Mouse (Mus musculus): ENCODE measurements at regions not wholly inside any gene's neighbourhood (a gene's known extent, or its start where the extent isn't known, plus 50 kb on each side); places are given as distances from the start of the nearest gene placed in this dataset.

DNA sequence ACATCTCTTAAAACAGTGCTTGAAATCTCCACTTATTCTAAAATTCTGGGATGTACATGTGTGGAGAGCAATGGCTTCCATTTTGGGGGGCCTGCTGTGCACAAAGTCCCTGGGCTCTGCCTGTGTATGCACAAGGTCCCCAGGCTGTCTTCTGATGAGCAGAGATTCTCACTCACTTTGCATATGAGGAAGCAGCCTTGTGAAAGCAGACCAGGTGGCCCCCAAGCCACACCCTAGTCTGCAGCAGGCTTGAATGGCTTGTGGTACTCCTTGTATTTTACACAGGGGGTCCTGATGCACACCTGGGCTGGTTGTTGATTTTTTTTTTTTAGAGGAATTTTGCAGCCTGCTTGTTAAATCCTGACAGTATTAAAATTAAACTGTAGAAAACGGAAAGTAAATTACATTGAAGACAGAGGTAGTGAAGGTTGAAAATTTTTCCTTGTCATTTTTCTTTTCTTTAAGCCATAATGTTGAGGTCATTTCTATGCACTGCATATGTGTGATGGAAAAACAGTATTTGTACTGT lies 1413.8 kb downstream of the Gsdmc2 start (continued):
- no peak for TF ChIP-seq GABPA (IDR thresholded peaks at IDR 0.05; ENCODE audit: insufficient replicate concordance, low read depth, low read length)
- peak; percentile 91 for TF ChIP-seq ZNF384 (IDR thresholded peaks at IDR 0.05; ENCODE audit: low read depth, low read length)
- TF ChIP-seq UBTF (IDR thresholded peaks at IDR 0.05; ENCODE audit: low read depth, low read length) = no peak
- peak; percentile 89 for TF ChIP-seq EP300 (IDR thresholded peaks at IDR 0.05; ENCODE audit: low read length)
- TF ChIP-seq HCFC1 (IDR thresholded peaks at IDR 0.05; ENCODE audit: low read depth, low read length) = no peak; the same call in 1 of the 2 replicates
- TF ChIP-seq ZKSCAN1 (IDR thresholded peaks at IDR 0.05; ENCODE audit: borderline replicate concordance, low read depth, low read length) = no peak
- peak; percentile 74; the same call in 1 of the 2 replicates for TF ChIP-seq MEF2A (IDR thresholded peaks at IDR 0.05; ENCODE audit: borderline replicate concordance, low read depth, low read length)
- TF ChIP-seq USF1 (IDR thresholded peaks at IDR 0.05; ENCODE audit: low read depth, low read length) = no peak

- no peaks in the 10 kb centered on the region for H3K36me3 ChIP-seq (replicated peaks in 1 of 2; ENCODE audit: control insufficient read depth in 1 of 2, insufficient read depth in 1 of 2, low read length in 1 of 2)
- DNase-seq (ENCODE audit: extremely low read depth) = no peak
- no peaks in the 10 kb centered on the region for H3K9me3 ChIP-seq (replicated peaks; ENCODE audit: low read length)
- TF ChIP-seq MXI1 (IDR thresholded peaks at IDR 0.05; ENCODE audit: low read depth, low read length) (peak; percentile 52; the same call in 1 of the 2 replicates), MAX (IDR thresholded peaks at IDR 0.05; ENCODE audit: low read length) (peak; percentile 20; the same call in 1 of the 2 replicates), CHD1 (IDR thresholded peaks at IDR 0.05; ENCODE audit: low read depth, low read length) (peak; percentile 69), MAZ (IDR thresholded peaks at IDR 0.05; ENCODE audit: low read depth, low read length) (0 out of 2 replicates have a peak, but pooled peaks have one; percentile 37), TBP (conservative IDR thresholded peaks at IDR 0.05; ENCODE audit: low read depth, low read length) (0 out of 2 replicates have a peak, but pooled peaks have one; percentile 28), SIN3A (IDR thresholded peaks at IDR 0.05; ENCODE audit: low read length) (peak; percentile 44; the same call in 1 of the 2 replicates), IRF4 (IDR thresholded peaks at IDR 0.05; ENCODE audit: low read depth, low read length) (no peak), USF1 (IDR thresholded peaks at IDR 0.05; ENCODE audit: low read depth, low read length) (no peak), ELF1 (IDR thresholded peaks at IDR 0.05; ENCODE audit: low read depth, low read length) (no peak), E2F4 (IDR thresholded peaks at IDR 0.05; ENCODE audit: insufficient replicate concordance, low read depth, low read length) (no peak), MEF2A (IDR thresholded peaks at IDR 0.05; ENCODE audit: borderline replicate concordance, low read depth, low read length) (0 out of 2 replicates have a peak, but pooled peaks have one; percentile 13)
- no peaks in the 10 kb centered on the region for H3K27me3 ChIP-seq (replicated peaks)
- dilution Hi-C loops (cut with MboI; ENCODE audit: extremely low pct_ligation_motif_present, extremely low pct_unique_long_range_greater_than_20kb, low sequenced_read_pairs) = no loop called here
- H3K4me1 ChIP-seq (ENCODE audit: control insufficient read depth in 1 of 2, insufficient read depth in 2 of 2) = peaks cover 7 to 22% of the 10 kb centered on the region in 2 experiments
- H3K79me2 ChIP-seq (replicated peaks; ENCODE audit: control insufficient read depth, extremely low read depth, insufficient read depth, poor library complexity, severe bottlenecking) = no peaks in the 10 kb centered on the region
- H3K4me2 ChIP-seq (ENCODE audit: insufficient read depth, low read depth, poor library complexity, severe bottlenecking) = peak overlapping the region; percentile 70
- H3K9ac ChIP-seq (ENCODE audit: insufficient read depth, low read depth) = peak overlapping the region; percentile 46; the same call in 1 of the 2 replicates
- in situ Hi-C loops (cut with MboI; ENCODE audit: low pct_ligation_motif_present, low pct_unique_long_range_greater_than_20kb, low sequenced_read_pairs) = no loop called here
- H3K4me3 ChIP-seq (replicated peaks in 1 of 3; ENCODE audit: low read depth in 2 of 3, low read length in 2 of 3, poor library complexity in 1 of 3) = no peak overlapping the region
- H3K27ac ChIP-seq (ENCODE audit: insufficient read depth, low read depth) = peak overlapping the region; percentile 17; the same call in 1 of the 2 replicates
Observed at GRCm38 (mm10) chr15:62422995-62423394, 1422.0 kb downstream of the Gsdmc2 start.
